Mouse (Mus musculus): ENCODE measurements around the gene Sept9. TPM values are rescaled to one million over a fixed set of nuclear protein-coding genes. Genes with fewer than 3 reads are reported as not detected.
A peak's percentile ranks its signal among the peaks of the same experiment; 100 is the strongest.

The Sept9 gene
- polyA plus RNA-seq, 1 experiment from 2014 or later = 139 TPM

- no peak overlapping the region for H3K4me2 ChIP-seq (ENCODE audit: low read depth, low read length)
- no peak overlapping the region for H3K27ac ChIP-seq (ENCODE audit: low read length)
- no peaks in the 10 kb centered on the region for H3K9me3 ChIP-seq (ENCODE audit: control insufficient read depth, low read length)
- peaks cover 84% of the 10 kb centered on the region for H3K4me1 ChIP-seq (replicated peaks; ENCODE audit: control insufficient read depth, insufficient read depth, low read length)
- peaks cover 3% of the 10 kb centered on the region; the same call in 1 of the 2 replicates for H3K36me3 ChIP-seq (ENCODE audit: control insufficient read depth, insufficient read depth, low read length)
- no peak overlapping the region for H3K4me3 ChIP-seq (ENCODE audit: low read length)
- no peak overlapping the region for H3K9ac ChIP-seq (ENCODE audit: low read length)
- H3K27me3 ChIP-seq (ENCODE audit: control insufficient read depth, insufficient read depth, low read depth, low read length) = no peaks in the 10 kb centered on the region
- 69% methylated on average over 4 of the region's 4 CpGs for WGBS
- ATAC-seq (ENCODE audit: low read depth) = no peak
Measured at GRCm38 (mm10) chr11:117279993-117280392, 80.5 kb downstream of the Sept9 start.

GRCm38 (mm10) chr11:117283048-117283888, 83.8 kb downstream of the Sept9 start:
- ATAC-seq (ENCODE audit: low read depth) = no peak
- peak overlapping the region; percentile 61; the same call in 1 of the 2 replicates for H3K27ac ChIP-seq (ENCODE audit: low read length)
- H3K9ac ChIP-seq (ENCODE audit: low read length) = no peak overlapping the region
- peaks cover 64% of the 10 kb centered on the region for H3K4me1 ChIP-seq (replicated peaks; ENCODE audit: control insufficient read depth, insufficient read depth, low read length)
- no peaks in the 10 kb centered on the region for H3K27me3 ChIP-seq (ENCODE audit: control insufficient read depth, insufficient read depth, low read depth, low read length)
- 54% methylated on average over 11 of the region's 11 CpGs for WGBS
- peaks cover 5% of the 10 kb centered on the region; the same call in 1 of the 2 replicates for H3K36me3 ChIP-seq (ENCODE audit: control insufficient read depth, insufficient read depth, low read length)
- no peaks in the 10 kb centered on the region for H3K9me3 ChIP-seq (ENCODE audit: control insufficient read depth, low read length)
- H3K4me2 ChIP-seq (ENCODE audit: low read depth, low read length) = no peak overlapping the region
- no peak overlapping the region for H3K4me3 ChIP-seq (ENCODE audit: low read length)

GRCm38 (mm10) chr11:117283889-117284450, 84.5 kb downstream of the Sept9 start:
- no peaks in the 10 kb centered on the region for H3K27me3 ChIP-seq (ENCODE audit: control insufficient read depth, insufficient read depth, low read depth, low read length)
- no peak overlapping the region for H3K4me2 ChIP-seq (ENCODE audit: low read depth, low read length)
- H3K9me3 ChIP-seq (ENCODE audit: control insufficient read depth, low read length) = no peaks in the 10 kb centered on the region
- H3K36me3 ChIP-seq (ENCODE audit: control insufficient read depth, insufficient read depth, low read length) = peaks cover 5% of the 10 kb centered on the region; the same call in 1 of the 2 replicates
- ATAC-seq (ENCODE audit: low read depth) = peak; percentile 23; the same call in 1 of the 2 replicates
- H3K4me3 ChIP-seq (ENCODE audit: low read length) = no peak overlapping the region
- H3K27ac ChIP-seq (ENCODE audit: low read length) = peak overlapping the region; percentile 61; the same call in 1 of the 2 replicates
- H3K9ac ChIP-seq (ENCODE audit: low read length) = no peak overlapping the region
- WGBS = 41% methylated on average over 6 of the region's 6 CpGs
- H3K4me1 ChIP-seq (replicated peaks; ENCODE audit: control insufficient read depth, insufficient read depth, low read length) = peaks cover 57% of the 10 kb centered on the region

- 41% methylated on average over 19 of the region's 19 CpGs for WGBS
- Histone ChIP-seq H3K4me2 (ENCODE audit: low read depth, low read length) (no peak overlapping the region), H3K27me3 (ENCODE audit: control insufficient read depth, insufficient read depth, low read depth, low read length) (no peaks in the 10 kb centered on the region), H3K27ac (ENCODE audit: low read length) (peak overlapping the region; percentile 21), H3K4me3 (ENCODE audit: low read length) (no peak overlapping the region), H3K9ac (ENCODE audit: low read length) (peak overlapping the region; percentile 6; the same call in 1 of the 2 replicates), H3K4me1 (replicated peaks; ENCODE audit: control insufficient read depth, insufficient read depth, low read length) (peaks cover 52% of the 10 kb centered on the region), H3K36me3 (ENCODE audit: control insufficient read depth, insufficient read depth, low read length) (peaks cover 5% of the 10 kb centered on the region; the same call in 1 of the 2 replicates), H3K9me3 (ENCODE audit: control insufficient read depth, low read length) (no peaks in the 10 kb centered on the region)
- no peak for ATAC-seq (ENCODE audit: low read depth)
Measured at GRCm38 (mm10) chr11:117284721-117285605, 85.5 kb downstream of the Sept9 start.

GRCm38 (mm10) chr11:117285606-117285931, 86.1 kb downstream of the Sept9 start:
- Histone ChIP-seq H3K4me2 (ENCODE audit: low read depth, low read length) (no peak overlapping the region), H3K27me3 (ENCODE audit: control insufficient read depth, insufficient read depth, low read depth, low read length) (no peaks in the 10 kb centered on the region), H3K4me1 (replicated peaks; ENCODE audit: control insufficient read depth, insufficient read depth, low read length) (peaks cover 52% of the 10 kb centered on the region), H3K9ac (ENCODE audit: low read length) (no peak overlapping the region), H3K9me3 (ENCODE audit: control insufficient read depth, low read length) (no peaks in the 10 kb centered on the region), H3K36me3 (ENCODE audit: control insufficient read depth, insufficient read depth, low read length) (peaks cover 9% of the 10 kb centered on the region), H3K27ac (ENCODE audit: low read length) (no peak overlapping the region), H3K4me3 (ENCODE audit: low read length) (no peak overlapping the region)
- 66% methylated on average over 10 of the region's 10 CpGs for WGBS
- no peak for ATAC-seq (ENCODE audit: low read depth)

GRCm38 (mm10) chr11:117287792-117288191, 88.3 kb downstream of the Sept9 start:
- Histone ChIP-seq H3K9me3 (ENCODE audit: control insufficient read depth, low read length) (no peaks in the 10 kb centered on the region), H3K4me3 (ENCODE audit: low read length) (no peak overlapping the region), H3K27me3 (ENCODE audit: control insufficient read depth, insufficient read depth, low read depth, low read length) (no peaks in the 10 kb centered on the region), H3K36me3 (ENCODE audit: control insufficient read depth, insufficient read depth, low read length) (peaks cover 19% of the 10 kb centered on the region), H3K4me2 (ENCODE audit: low read depth, low read length) (no peak overlapping the region), H3K27ac (ENCODE audit: low read length) (no peak overlapping the region), H3K4me1 (replicated peaks; ENCODE audit: control insufficient read depth, insufficient read depth, low read length) (peaks cover 32% of the 10 kb centered on the region), H3K9ac (ENCODE audit: low read length) (no peak overlapping the region)
- ATAC-seq (ENCODE audit: low read depth) = no peak
- 73% methylated on average over 3 of the region's 3 CpGs for WGBS

- H3K4me2 ChIP-seq (ENCODE audit: low read depth, low read length) = no peak overlapping the region
Measured at GRCm38 (mm10) chr11:117288765-117289164, 89.3 kb downstream of the Sept9 start.

GRCm38 (mm10) chr11:117291271-117292059, 92.0 kb downstream of the Sept9 start:
- Histone ChIP-seq H3K27me3 (ENCODE audit: control insufficient read depth, insufficient read depth, low read depth, low read length) (no peaks in the 10 kb centered on the region), H3K4me2 (ENCODE audit: low read depth, low read length) (no peak overlapping the region), H3K9ac (ENCODE audit: low read length) (no peak overlapping the region), H3K4me1 (replicated peaks; ENCODE audit: control insufficient read depth, insufficient read depth, low read length) (peaks cover 9% of the 10 kb centered on the region), H3K27ac (ENCODE audit: low read length) (no peak overlapping the region), H3K9me3 (ENCODE audit: control insufficient read depth, low read length) (no peaks in the 10 kb centered on the region), H3K36me3 (ENCODE audit: control insufficient read depth, insufficient read depth, low read length) (peaks cover 19% of the 10 kb centered on the region), H3K4me3 (ENCODE audit: low read length) (no peak overlapping the region)
- 91% methylated on average over 30 of the region's 30 CpGs for WGBS
- ATAC-seq (ENCODE audit: low read depth) = no peak

More at GRCm38 (mm10) chr11:117288765-117289164, 89.3 kb downstream of the Sept9 start:
- no peak overlapping the region for H3K9ac ChIP-seq (ENCODE audit: low read length)
- H3K36me3 ChIP-seq (ENCODE audit: control insufficient read depth, insufficient read depth, low read length) = peaks cover 19% of the 10 kb centered on the region
- 76% methylated on average over 8 of the region's 8 CpGs for WGBS
- H3K27ac ChIP-seq (ENCODE audit: low read length) = no peak overlapping the region
- no peak for ATAC-seq (ENCODE audit: low read depth)
- no peak overlapping the region for H3K4me3 ChIP-seq (ENCODE audit: low read length)
- no peaks in the 10 kb centered on the region for H3K27me3 ChIP-seq (ENCODE audit: control insufficient read depth, insufficient read depth, low read depth, low read length)
- H3K4me1 ChIP-seq (replicated peaks; ENCODE audit: control insufficient read depth, insufficient read depth, low read length) = peaks cover 22% of the 10 kb centered on the region
- no peaks in the 10 kb centered on the region for H3K9me3 ChIP-seq (ENCODE audit: control insufficient read depth, low read length)

All from lung, embryonic 16.5 days (tissue).